Mouse (Mus musculus) myocyte (in vitro differentiated cells): ENCODE measurements around the gene Snhg11. TPM values are rescaled to one million over a fixed set of nuclear protein-coding genes. Genes with fewer than 3 reads are reported as not detected.

Experiments
- H3K27me3 ChIP-seq: one replicate; pipeline ENCODE4 v1.6.1; 2011; ENCODE audit not compliant: control insufficient read depth, insufficient read depth, insufficient read length
- H3K36me3 ChIP-seq: one replicate; pipeline ENCODE4 v1.6.1; 2011; ENCODE audit not compliant: control insufficient read depth, insufficient read depth
- H3K4me2 ChIP-seq: one replicate; pipeline ENCODE4 v1.6.1; 2011; ENCODE audit warnings: low read depth, control low read depth
- H3K4me3 ChIP-seq: one replicate; pipeline ENCODE4 v1.5.1; 2011; ENCODE audit warnings: mild to moderate bottlenecking, control low read depth, moderate library complexity
- H3K79me2 ChIP-seq: one replicate; pipeline ENCODE4 v1.6.1; 2011; ENCODE audit not compliant: control insufficient read depth, insufficient read depth
- H3ac ChIP-seq: one replicate; pipeline ENCODE4 v1.6.1; 2011; ENCODE audit not compliant: control insufficient read depth, insufficient read length
- CEBPB ChIP-seq: IDR thresholded peaks from 2 replicates; pipeline ENCODE4 v1.6.1; 2011; ENCODE audit warnings: mild to moderate bottlenecking, moderate library complexity; ENCODE audit not compliant: poor library complexity, insufficient read depth, severe bottlenecking
- E2F4 ChIP-seq: IDR thresholded peaks from one replicate; pipeline ENCODE4 v1.6.1; 2011; ENCODE audit warnings: mild to moderate bottlenecking, control low read depth, moderate library complexity; ENCODE audit not compliant: insufficient read depth
- MAX ChIP-seq: IDR thresholded peaks from one replicate; pipeline ENCODE4 v1.6.1; 2011; ENCODE audit warnings: low read depth, mild to moderate bottlenecking, control low read depth
- MYOD1 ChIP-seq, 3 experiments: IDR thresholded peaks; one replicate each; pipeline ENCODE4 v1.6.1; 2011; ENCODE audit warnings: control low read depth in 2 of 3, low read depth in 2 of 3, mild to moderate bottlenecking in 2 of 3, moderate library complexity in 1 of 3; ENCODE audit not compliant: insufficient read length in 2 of 3, control insufficient read depth in 1 of 3
- MYOG ChIP-seq, 3 experiments: IDR thresholded peaks; one replicate each; pipeline ENCODE4 v1.6.1; 2011; ENCODE audit warnings: control low read depth in 2 of 3, low read depth in 2 of 3, mild to moderate bottlenecking in 2 of 3; ENCODE audit not compliant: insufficient read length in 2 of 3, control insufficient read depth in 1 of 3, insufficient read depth in 1 of 3
- POLR2A ChIP-seq: IDR thresholded peaks from one replicate; pipeline ENCODE4 v1.6.1; 2011; ENCODE audit warnings: low read depth, mild to moderate bottlenecking, control low read depth, moderate library complexity; ENCODE audit not compliant: insufficient read length
- POLR2AphosphoS2 ChIP-seq: IDR thresholded peaks from one replicate; pipeline ENCODE4 v1.6.1; 2011; ENCODE audit warnings: low read depth, control low read depth; ENCODE audit not compliant: insufficient read length
- REST ChIP-seq: IDR thresholded peaks from one replicate; pipeline ENCODE4 v1.6.1; 2011; ENCODE audit warnings: mild to moderate bottlenecking, control low read depth, moderate library complexity; ENCODE audit not compliant: insufficient read depth, insufficient read length
- SRF ChIP-seq: IDR thresholded peaks from one replicate; pipeline ENCODE4 v1.6.1; 2011; ENCODE audit warnings: low read depth; ENCODE audit not compliant: control insufficient read depth, insufficient read length
- TCF12 ChIP-seq: IDR thresholded peaks from one replicate; pipeline ENCODE4 v1.6.1; 2011; ENCODE audit warnings: mild to moderate bottlenecking, control low read depth; ENCODE audit not compliant: poor library complexity, insufficient read depth, severe bottlenecking
- TCF3 ChIP-seq: IDR thresholded peaks from one replicate; pipeline ENCODE4 v1.6.1; 2011; ENCODE audit warnings: low read depth, control low read depth; ENCODE audit not compliant: insufficient read length
- USF1 ChIP-seq: IDR thresholded peaks from one replicate; pipeline ENCODE4 v1.6.1; 2011; ENCODE audit warnings: low read depth, mild to moderate bottlenecking, control low read depth, moderate library complexity
- polyA plus RNA-seq: library from polyadenylated mRNA; unstranded; fragments of >200 nt; fragmentation: generic; extraction: Trizol; gene quantifications from one replicate; pipeline ENCODE4 v1.2.1, GENCODE M21; 2012; ENCODE audit warnings: missing spikeins

Gene Snhg11
- polyA plus RNA-seq, 1 experiment: not detected

DNA sequence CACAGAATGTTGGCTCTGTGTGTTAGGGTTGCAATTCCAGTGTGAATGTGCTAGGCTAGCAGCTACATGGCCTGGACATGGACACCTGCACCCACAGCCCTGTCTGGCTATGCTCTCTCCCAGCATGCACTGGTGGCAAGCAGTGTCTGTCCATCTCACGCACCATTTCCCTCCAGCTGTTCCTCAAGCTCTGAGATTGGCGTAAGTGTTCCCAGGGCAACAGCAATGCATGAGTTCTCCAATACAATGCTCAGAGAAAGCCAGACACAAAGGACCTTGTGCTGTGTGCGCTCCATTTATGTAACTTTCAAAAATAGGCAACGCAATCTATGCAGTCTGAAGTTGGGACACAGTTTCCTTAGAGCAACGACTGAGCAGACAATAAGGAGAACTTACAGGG is 31.9 kb upstream of the Snhg11 start:
- H3K4me3 ChIP-seq: no peak overlapping the region
- H3ac ChIP-seq: no peak overlapping the region
- no peaks in the 10 kb centered on the region for H3K36me3 ChIP-seq
- no peak overlapping the region for H3K4me2 ChIP-seq
- no peak for TF ChIP-seq SRF
- no peak for TF ChIP-seq TCF12
- peaks cover 25% of the 10 kb centered on the region for H3K27me3 ChIP-seq
- H3K79me2 ChIP-seq: no peaks in the 10 kb centered on the region

GRCm38 (mm10) chr2:158346467-158346866 is 29.0 kb upstream of the Snhg11 start:
- TF ChIP-seq POLR2AphosphoS2: no peak
- no peak for TF ChIP-seq MYOG (IDR thresholded peaks at IDR 0.05; ENCODE audit: control insufficient read depth in 1 of 3, insufficient read depth in 1 of 3, insufficient read length in 2 of 3, low read depth in 2 of 3)
- no peak for TF ChIP-seq MAX
- TF ChIP-seq POLR2A: no peak
- TF ChIP-seq MYOD1 (IDR thresholded peaks at IDR 0.05; ENCODE audit: control insufficient read depth in 1 of 3, insufficient read length in 2 of 3, low read depth in 2 of 3): no peak
- no peak for TF ChIP-seq USF1
- no peak for TF ChIP-seq CEBPB
- no peak for TF ChIP-seq SRF
- TF ChIP-seq TCF12: no peak
- no peak for TF ChIP-seq TCF3
- TF ChIP-seq E2F4: no peak
- TF ChIP-seq REST: no peak
- Histone ChIP-seq H3K27me3 (peaks cover 16% of the 10 kb centered on the region), H3K36me3 (no peaks in the 10 kb centered on the region), H3K4me2 (no peak overlapping the region), H3K4me3 (no peak overlapping the region), H3ac (no peak overlapping the region), H3K79me2 (no peaks in the 10 kb centered on the region)

DNA sequence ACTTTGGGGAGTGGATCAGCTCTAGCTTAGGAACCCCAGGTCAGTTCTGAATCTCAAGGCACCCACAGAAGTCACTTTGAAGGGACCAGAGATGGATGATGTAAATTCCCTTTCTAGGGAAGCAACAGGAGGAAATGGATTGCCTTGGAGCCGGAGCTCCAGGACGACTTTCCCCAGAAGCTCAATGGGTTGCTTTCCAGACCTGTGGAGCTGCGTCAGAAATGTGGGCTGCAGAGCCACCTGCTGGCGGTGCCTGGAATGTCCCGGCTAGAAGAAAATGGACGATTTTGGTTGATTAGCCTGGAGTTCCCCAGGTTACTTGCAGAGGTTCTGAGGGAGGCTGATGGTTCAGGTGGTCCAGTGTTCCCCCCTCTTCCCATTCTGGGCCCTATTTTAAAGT is 27.6 kb upstream of the Snhg11 start:
- H3K27me3 ChIP-seq: peaks cover 7% of the 10 kb centered on the region
- peaks cover under 1% of the 10 kb centered on the region for H3K36me3 ChIP-seq
- TF ChIP-seq MYOG (IDR thresholded peaks at IDR 0.05; ENCODE audit: control insufficient read depth in 1 of 3, insufficient read depth in 1 of 3, insufficient read length in 2 of 3, low read depth in 2 of 3): no peak
- peak; percentile 65; the same call in 1 of the 2 replicates for TF ChIP-seq CEBPB
- H3K79me2 ChIP-seq: no peaks in the 10 kb centered on the region
- no peak overlapping the region for H3K4me3 ChIP-seq
- H3K4me2 ChIP-seq: peak overlapping the region; percentile 65
- H3ac ChIP-seq: no peak overlapping the region

DNA sequence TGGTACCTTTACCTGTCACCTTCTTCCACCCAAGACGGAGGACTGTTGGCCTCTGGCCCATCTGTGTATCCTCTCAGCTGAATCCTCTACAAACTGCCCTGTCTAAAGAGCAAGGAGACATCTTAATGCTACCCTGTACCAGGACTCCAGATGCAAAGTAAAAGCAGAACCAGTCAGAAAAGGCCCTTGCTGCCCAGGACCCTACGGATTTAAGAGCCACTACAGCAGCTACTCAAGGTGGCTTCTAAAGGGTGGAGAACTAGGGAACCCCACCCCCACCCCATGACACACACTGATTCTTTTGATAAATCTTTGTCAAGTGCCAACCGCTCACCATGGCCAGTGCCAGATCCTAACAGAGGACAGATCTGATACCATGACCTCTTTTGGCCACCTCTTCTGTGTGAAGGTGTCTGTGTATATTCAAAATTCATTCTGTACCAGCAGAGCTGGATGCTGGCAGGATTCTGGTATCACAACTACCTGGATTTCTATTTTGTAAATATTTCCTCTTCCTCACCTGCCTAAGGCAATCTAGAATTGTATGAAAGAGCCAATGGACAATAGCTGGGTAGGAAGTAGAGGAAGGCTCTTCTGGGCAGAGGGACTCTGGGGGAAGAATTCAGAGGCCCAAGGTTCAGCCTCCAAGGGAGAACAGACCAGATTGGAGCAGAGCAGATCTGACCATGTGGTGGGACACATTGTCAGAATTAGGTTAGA is 22.5 kb upstream of the Snhg11 start:
- H3K4me3 ChIP-seq: no peak overlapping the region
- peaks cover 44% of the 10 kb centered on the region for H3K36me3 ChIP-seq
- peaks cover 5% of the 10 kb centered on the region for H3K79me2 ChIP-seq
- TF ChIP-seq TCF12 (no peak), POLR2A (no peak), REST (no peak), SRF (no peak), MYOD1 (IDR thresholded peaks at IDR 0.05; ENCODE audit: control insufficient read depth in 1 of 3, insufficient read length in 2 of 3, low read depth in 2 of 3) (no peak), TCF3 (no peak), CEBPB (no peak), MAX (no peak), MYOG (IDR thresholded peaks at IDR 0.05; ENCODE audit: control insufficient read depth in 1 of 3, insufficient read depth in 1 of 3, insufficient read length in 2 of 3, low read depth in 2 of 3) (no peak), USF1 (no peak), E2F4 (no peak), POLR2AphosphoS2 (no peak)
- no peak overlapping the region for H3K4me2 ChIP-seq
- H3ac ChIP-seq: no peak overlapping the region
- no peaks in the 10 kb centered on the region for H3K27me3 ChIP-seq

- Histone ChIP-seq H3K36me3 (peaks cover 60% of the 10 kb centered on the region), H3K79me2 (peaks cover 21% of the 10 kb centered on the region), H3ac (no peak overlapping the region), H3K4me2 (no peak overlapping the region), H3K27me3 (no peaks in the 10 kb centered on the region), H3K4me3 (no peak overlapping the region)
- TF ChIP-seq MAX: no peak
- TF ChIP-seq POLR2A: no peak
- peak; percentile 46 for TF ChIP-seq POLR2AphosphoS2
- TF ChIP-seq MYOG (IDR thresholded peaks at IDR 0.05; ENCODE audit: control insufficient read depth in 1 of 3, insufficient read depth in 1 of 3, insufficient read length in 2 of 3, low read depth in 2 of 3): no peak
- TF ChIP-seq E2F4: no peak
- TF ChIP-seq CEBPB: no peak
Observed at GRCm38 (mm10) chr2:158354348-158355114, 20.9 kb upstream of the Snhg11 start.
